Mouse (Mus musculus): ENCODE measurements around the gene Ino80b. TPM values are rescaled to one million over a fixed set of nuclear protein-coding genes. Genes with fewer than 3 reads are reported as not detected.

Ino80b gene
- polyA plus RNA-seq (2014; fragmentation: Nextera tagmentation; extraction: Ambion mirVana) = 20.0 and 27.7 TPM in 2 replicates

GRCm38 (mm10) chr6:83125331-83125730 is at the start of gene Ino80b:
Ino80b (minus strand) TSS chr6:83125431.
- peak within 1 kb of the TSS; percentile 61 for H3K4me3 ChIP-seq (ENCODE audit: low read depth, low read length)
- WGBS = 26% methylated on average over 5 of the region's 5 CpGs
- H3K4me2 ChIP-seq (ENCODE audit: low read depth, low read length, severe bottlenecking) = peak within 1 kb of the TSS; percentile 77
- no peaks in the 10 kb centered on the region for H3K9me3 ChIP-seq (ENCODE audit: control insufficient read depth, low read length)
- no peak for DNase-seq (ENCODE audit: low spot score)
- H3K9ac ChIP-seq (ENCODE audit: low read length) = peak within 1 kb of the TSS; percentile 71
- peaks cover 8% of the 10 kb centered on the region; the same call in 1 of the 2 replicates for H3K4me1 ChIP-seq (replicated peaks; ENCODE audit: control insufficient read depth, insufficient read depth, low read length)
- H3K27ac ChIP-seq (ENCODE audit: low read depth, low read length) = peak within 1 kb of the TSS; percentile 44; the same call in 1 of the 2 replicates
- ATAC-seq (replicated peaks; ENCODE audit: low FRiP score) = no peak
- H3K27me3 ChIP-seq (ENCODE audit: control insufficient read depth, insufficient read depth, low read length) = no peaks in the 10 kb centered on the region
- no peaks in the 10 kb centered on the region for H3K36me3 ChIP-seq (ENCODE audit: control insufficient read depth, insufficient read depth, low read length)

GRCm38 (mm10) chr6:83172240-83172920 is 47.1 kb upstream of the Ino80b start:
- Histone ChIP-seq H3K9ac (ENCODE audit: low read length) (no peak overlapping the region), H3K36me3 (ENCODE audit: control insufficient read depth, insufficient read depth, low read length) (no peaks in the 10 kb centered on the region), H3K4me1 (replicated peaks; ENCODE audit: control insufficient read depth, insufficient read depth, low read length) (no peaks in the 10 kb centered on the region), H3K4me2 (ENCODE audit: low read depth, low read length, severe bottlenecking) (no peak overlapping the region), H3K4me3 (ENCODE audit: low read depth, low read length) (no peak overlapping the region), H3K27ac (ENCODE audit: low read depth, low read length) (no peak overlapping the region), H3K9me3 (ENCODE audit: control insufficient read depth, low read length) (no peaks in the 10 kb centered on the region), H3K27me3 (ENCODE audit: control insufficient read depth, insufficient read depth, low read length) (no peaks in the 10 kb centered on the region)
- WGBS = 60% methylated on average over 9 of the region's 9 CpGs
- DNase-seq (ENCODE audit: low spot score) (no peak), ATAC-seq (replicated peaks; ENCODE audit: low FRiP score) (no peak)

GRCm38 (mm10) chr6:83171063-83171462 is 45.8 kb upstream of the Ino80b start:
- ATAC-seq (replicated peaks; ENCODE audit: low FRiP score) (no peak), DNase-seq (ENCODE audit: low spot score) (no peak)
- H3K36me3 ChIP-seq (ENCODE audit: control insufficient read depth, insufficient read depth, low read length) = no peaks in the 10 kb centered on the region
- no peak overlapping the region for H3K4me2 ChIP-seq (ENCODE audit: low read depth, low read length, severe bottlenecking)
- no peaks in the 10 kb centered on the region for H3K27me3 ChIP-seq (ENCODE audit: control insufficient read depth, insufficient read depth, low read length)
- no peaks in the 10 kb centered on the region for H3K4me1 ChIP-seq (replicated peaks; ENCODE audit: control insufficient read depth, insufficient read depth, low read length)
- no peak overlapping the region for H3K4me3 ChIP-seq (ENCODE audit: low read depth, low read length)
- WGBS = 78% methylated on average over 5 of the region's 5 CpGs
- H3K9ac ChIP-seq (ENCODE audit: low read length) = no peak overlapping the region
- H3K27ac ChIP-seq (ENCODE audit: low read depth, low read length) = no peak overlapping the region
- H3K9me3 ChIP-seq (ENCODE audit: control insufficient read depth, low read length) = no peaks in the 10 kb centered on the region

GRCm38 (mm10) chr6:83169872-83170271 is 44.6 kb upstream of the Ino80b start:
- H3K4me3 ChIP-seq (ENCODE audit: low read depth, low read length) = no peak overlapping the region
- H3K4me2 ChIP-seq (ENCODE audit: low read depth, low read length, severe bottlenecking) = no peak overlapping the region
- no peak for DNase-seq (ENCODE audit: low spot score)
- no peaks in the 10 kb centered on the region for H3K9me3 ChIP-seq (ENCODE audit: control insufficient read depth, low read length)
- H3K27ac ChIP-seq (ENCODE audit: low read depth, low read length) = no peak overlapping the region
- ATAC-seq (replicated peaks; ENCODE audit: low FRiP score) = no peak
- H3K4me1 ChIP-seq (replicated peaks; ENCODE audit: control insufficient read depth, insufficient read depth, low read length) = peaks cover 4% of the 10 kb centered on the region; the same call in 1 of the 2 replicates
- no peaks in the 10 kb centered on the region for H3K27me3 ChIP-seq (ENCODE audit: control insufficient read depth, insufficient read depth, low read length)
- WGBS = 90% methylated on average over 5 of the region's 5 CpGs
- H3K36me3 ChIP-seq (ENCODE audit: control insufficient read depth, insufficient read depth, low read length) = no peaks in the 10 kb centered on the region
- no peak overlapping the region for H3K9ac ChIP-seq (ENCODE audit: low read length)

- ATAC-seq (replicated peaks; ENCODE audit: low FRiP score) = no peak
These were observed 41.0 kb upstream of the Ino80b start for GRCm38 (mm10) chr6:83166243-83166630.

GRCm38 (mm10) chr6:83165607-83166242 is 40.5 kb upstream of the Ino80b start, which contains the start of gene Dctn1:
Dctn1 (plus strand) TSS chr6:83165920.
- DNase-seq (ENCODE audit: low spot score) (peak; percentile 96), ATAC-seq (replicated peaks; ENCODE audit: low FRiP score) (peak; percentile 86)
- peak within 1 kb of the TSS; percentile 63 for H3K27ac ChIP-seq (ENCODE audit: low read depth, low read length)
- H3K4me3 ChIP-seq (ENCODE audit: low read depth, low read length) = peak within 1 kb of the TSS; percentile 87
- H3K27me3 ChIP-seq (ENCODE audit: control insufficient read depth, insufficient read depth, low read length) = peaks cover 23% of the 10 kb centered on the region
- no peaks in the 10 kb centered on the region for H3K9me3 ChIP-seq (ENCODE audit: control insufficient read depth, low read length)
- peaks cover 14% of the 10 kb centered on the region; the same call in 1 of the 2 replicates for H3K4me1 ChIP-seq (replicated peaks; ENCODE audit: control insufficient read depth, insufficient read depth, low read length)
- H3K36me3 ChIP-seq (ENCODE audit: control insufficient read depth, insufficient read depth, low read length) = no peaks in the 10 kb centered on the region
- peak within 1 kb of the TSS; percentile 83 for H3K9ac ChIP-seq (ENCODE audit: low read length)
- WGBS = under 1% methylated on average over 57 of the region's 58 CpGs
- H3K4me2 ChIP-seq (ENCODE audit: low read depth, low read length, severe bottlenecking) = peak within 1 kb of the TSS; percentile 57

More at GRCm38 (mm10) chr6:83166243-83166630, 41.0 kb upstream of the Ino80b start:
- H3K4me2 ChIP-seq (ENCODE audit: low read depth, low read length, severe bottlenecking) = peak overlapping the region; percentile 57
- no peak overlapping the region for H3K27ac ChIP-seq (ENCODE audit: low read depth, low read length)
- peak overlapping the region; percentile 87 for H3K4me3 ChIP-seq (ENCODE audit: low read depth, low read length)
- H3K4me1 ChIP-seq (replicated peaks; ENCODE audit: control insufficient read depth, insufficient read depth, low read length) = peaks cover 14% of the 10 kb centered on the region; the same call in 1 of the 2 replicates
- DNase-seq (ENCODE audit: low spot score) = no peak
- WGBS = under 1% methylated on average over 12 of the region's 12 CpGs
- peak overlapping the region; percentile 83 for H3K9ac ChIP-seq (ENCODE audit: low read length)
- H3K36me3 ChIP-seq (ENCODE audit: control insufficient read depth, insufficient read depth, low read length) = no peaks in the 10 kb centered on the region
- peaks cover 18% of the 10 kb centered on the region for H3K27me3 ChIP-seq (ENCODE audit: control insufficient read depth, insufficient read depth, low read length)
- H3K9me3 ChIP-seq (ENCODE audit: control insufficient read depth, low read length) = no peaks in the 10 kb centered on the region

GRCm38 (mm10) chr6:83165026-83165606 is 39.9 kb upstream of the Ino80b start:
- Histone ChIP-seq H3K27me3 (ENCODE audit: control insufficient read depth, insufficient read depth, low read length) (peaks cover 29% of the 10 kb centered on the region), H3K36me3 (ENCODE audit: control insufficient read depth, insufficient read depth, low read length) (no peaks in the 10 kb centered on the region), H3K27ac (ENCODE audit: low read depth, low read length) (peak overlapping the region; percentile 63), H3K9ac (ENCODE audit: low read length) (peak overlapping the region; percentile 83), H3K4me1 (replicated peaks; ENCODE audit: control insufficient read depth, insufficient read depth, low read length) (peaks cover 14% of the 10 kb centered on the region; the same call in 1 of the 2 replicates), H3K9me3 (ENCODE audit: control insufficient read depth, low read length) (no peaks in the 10 kb centered on the region), H3K4me3 (ENCODE audit: low read depth, low read length) (peak overlapping the region; percentile 87), H3K4me2 (ENCODE audit: low read depth, low read length, severe bottlenecking) (peak overlapping the region; percentile 57)
- WGBS = 4% methylated on average over 6 of the region's 6 CpGs
- DNase-seq (ENCODE audit: low spot score) = no peak
- ATAC-seq (replicated peaks; ENCODE audit: low FRiP score) = peak; percentile 34

GRCm38 (mm10) chr6:83162701-83163100 is 37.5 kb upstream of the Ino80b start:
- Histone ChIP-seq H3K9me3 (ENCODE audit: control insufficient read depth, low read length) (no peaks in the 10 kb centered on the region), H3K9ac (ENCODE audit: low read length) (no peak overlapping the region), H3K4me1 (replicated peaks; ENCODE audit: control insufficient read depth, insufficient read depth, low read length) (peaks cover 14% of the 10 kb centered on the region; the same call in 1 of the 2 replicates), H3K27me3 (ENCODE audit: control insufficient read depth, insufficient read depth, low read length) (peaks cover 32% of the 10 kb centered on the region), H3K4me2 (ENCODE audit: low read depth, low read length, severe bottlenecking) (peak overlapping the region; percentile 38; the same call in 1 of the 2 replicates), H3K27ac (ENCODE audit: low read depth, low read length) (no peak overlapping the region), H3K36me3 (ENCODE audit: control insufficient read depth, insufficient read depth, low read length) (no peaks in the 10 kb centered on the region), H3K4me3 (ENCODE audit: low read depth, low read length) (0 out of 2 replicates have a peak overlapping the region, but pooled peaks have one; percentile 19)
- under 1% methylated on average over 8 of the region's 8 CpGs for WGBS
- peak; percentile 78 for DNase-seq (ENCODE audit: low spot score)
- no peak for ATAC-seq (replicated peaks; ENCODE audit: low FRiP score)

Data from forebrain, embryonic 11.5 days (tissue).